Mouse (Mus musculus) spleen, adult 18-20 months (tissue): ENCODE results near the gene Ambn.
"Not testable (repeated sequence)": the region's sequence is repeated elsewhere in the genome, so short reads cannot be mapped to it uniquely, and the experiment has no call there.

ENCODE experiments used
- DNase-seq, 2 experiments: peaks; one replicate each; pipeline ENCODE4 v3.0.0; 2022; ENCODE audit warnings: mixed read lengths in 2 of 2

Gene Ambn

DNA sequence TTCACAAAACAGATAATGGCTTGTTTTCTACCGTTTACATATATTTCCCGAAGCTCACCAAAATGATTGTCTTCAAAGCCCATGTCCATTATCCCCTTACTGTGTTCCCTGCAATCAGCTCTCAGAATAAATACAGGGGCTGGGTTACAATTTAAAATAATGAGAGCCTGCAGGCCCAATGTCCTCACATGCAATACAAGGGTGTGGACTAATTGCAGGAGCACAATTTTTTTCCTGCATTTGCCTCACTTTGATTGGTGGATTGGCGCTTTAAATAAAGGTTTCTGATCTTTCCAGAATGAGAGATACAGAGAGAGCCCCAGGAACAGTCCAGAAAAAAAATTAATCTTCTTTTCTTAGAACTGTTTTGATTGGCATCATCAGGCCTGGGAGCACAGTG lies at the start of gene Ambn:
Gene Ambn, plus strand, starts transcription at position 301 of the 400 bp plus-strand sequence.
- no peak for DNase-seq

DNA sequence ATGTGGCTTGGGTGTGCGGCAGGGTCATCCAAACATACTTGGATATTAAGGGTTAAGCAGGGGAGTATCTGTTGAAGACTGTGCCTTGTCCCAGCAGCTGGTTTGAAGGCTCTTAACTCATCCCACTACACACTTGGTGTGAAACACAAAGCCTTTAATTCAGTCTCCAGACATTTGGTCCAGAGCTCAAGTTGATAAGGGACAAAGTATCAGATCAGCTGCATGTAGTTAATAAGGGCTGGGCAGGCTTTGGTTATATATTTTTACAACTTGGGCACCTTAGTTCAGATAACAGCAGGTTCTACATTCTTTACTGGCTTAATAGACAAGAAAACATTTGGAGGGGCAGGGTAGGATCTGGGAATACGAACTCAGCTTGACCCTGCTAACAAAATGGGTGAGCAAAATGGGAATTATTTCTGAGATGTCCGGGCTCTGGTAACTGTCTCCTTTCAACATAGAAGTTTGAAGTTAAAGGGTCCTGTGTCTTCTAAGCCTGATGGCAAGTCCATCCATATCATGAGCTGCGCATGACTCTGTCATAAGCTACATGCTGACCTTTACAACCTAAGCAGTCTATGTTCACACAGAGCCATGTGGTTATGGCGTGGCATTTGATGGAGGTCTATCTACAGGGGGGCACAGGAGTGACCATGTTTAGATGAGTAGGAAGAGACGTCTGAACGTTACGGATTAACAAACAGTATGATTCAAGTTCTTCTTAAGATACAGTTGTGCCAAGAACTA lies 35.3 kb upstream of the Ambn start:
- no peak for DNase-seq

DNA sequence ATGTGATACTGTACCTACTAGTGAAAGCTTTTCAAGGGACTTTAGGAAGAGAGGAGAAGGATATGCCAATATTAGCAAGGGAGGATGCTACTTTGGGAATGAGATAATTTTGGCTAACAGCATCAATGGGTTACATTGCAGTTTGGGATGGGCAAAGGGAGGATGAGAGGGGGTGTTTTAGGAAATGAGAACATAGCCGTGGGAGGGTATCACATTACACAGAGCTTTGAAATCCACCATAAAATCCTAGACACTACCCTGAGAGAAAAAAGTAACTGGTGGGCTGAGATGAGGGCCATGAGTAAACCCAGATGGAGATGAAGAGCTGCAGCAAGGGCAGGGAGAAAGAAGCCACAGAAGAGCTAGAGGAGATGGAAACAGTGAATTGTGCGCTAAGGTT lies 30.9 kb upstream of the Ambn start:
- DNase-seq = not testable (repeated sequence)

DNA sequence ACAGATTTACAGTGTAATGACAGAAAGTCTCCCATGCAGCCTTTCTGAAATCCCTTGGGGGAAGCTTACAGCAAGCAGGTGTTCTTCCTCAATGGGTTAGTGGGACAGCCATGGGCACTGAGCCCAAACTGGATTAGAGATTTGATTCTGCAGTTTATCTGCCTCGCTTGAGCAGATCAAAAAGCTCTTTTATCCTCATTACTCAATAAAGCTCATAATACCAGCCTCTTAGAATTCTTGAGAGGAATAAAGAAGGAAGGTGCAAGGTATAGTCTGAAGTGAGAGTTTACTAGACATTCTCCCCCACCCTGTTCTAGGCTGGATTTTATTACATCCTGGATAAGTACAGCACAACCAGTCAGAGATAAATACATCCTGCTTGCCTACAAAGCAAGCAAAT lies 29.0 kb upstream of the Ambn start:
- no peak for DNase-seq

DNA sequence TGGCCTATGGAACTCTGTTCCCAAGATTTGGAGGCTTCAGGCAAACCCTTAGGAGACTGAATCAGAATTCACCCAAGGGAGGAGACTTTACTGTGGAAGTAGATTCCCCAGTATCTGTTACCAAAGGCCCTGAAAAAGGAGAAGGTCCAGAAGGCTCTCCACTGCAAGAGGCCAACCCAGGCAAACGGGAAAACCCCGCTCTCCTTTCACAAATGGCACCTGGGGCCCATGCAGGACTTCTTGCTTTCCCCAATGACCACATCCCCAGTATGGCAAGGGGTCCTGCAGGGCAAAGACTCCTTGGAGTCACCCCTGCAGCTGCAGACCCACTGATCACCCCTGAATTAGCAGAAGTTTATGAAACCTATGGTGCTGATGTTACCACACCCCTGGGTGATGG lies 11.7 kb downstream of the Ambn start:
- no peak for DNase-seq

DNA sequence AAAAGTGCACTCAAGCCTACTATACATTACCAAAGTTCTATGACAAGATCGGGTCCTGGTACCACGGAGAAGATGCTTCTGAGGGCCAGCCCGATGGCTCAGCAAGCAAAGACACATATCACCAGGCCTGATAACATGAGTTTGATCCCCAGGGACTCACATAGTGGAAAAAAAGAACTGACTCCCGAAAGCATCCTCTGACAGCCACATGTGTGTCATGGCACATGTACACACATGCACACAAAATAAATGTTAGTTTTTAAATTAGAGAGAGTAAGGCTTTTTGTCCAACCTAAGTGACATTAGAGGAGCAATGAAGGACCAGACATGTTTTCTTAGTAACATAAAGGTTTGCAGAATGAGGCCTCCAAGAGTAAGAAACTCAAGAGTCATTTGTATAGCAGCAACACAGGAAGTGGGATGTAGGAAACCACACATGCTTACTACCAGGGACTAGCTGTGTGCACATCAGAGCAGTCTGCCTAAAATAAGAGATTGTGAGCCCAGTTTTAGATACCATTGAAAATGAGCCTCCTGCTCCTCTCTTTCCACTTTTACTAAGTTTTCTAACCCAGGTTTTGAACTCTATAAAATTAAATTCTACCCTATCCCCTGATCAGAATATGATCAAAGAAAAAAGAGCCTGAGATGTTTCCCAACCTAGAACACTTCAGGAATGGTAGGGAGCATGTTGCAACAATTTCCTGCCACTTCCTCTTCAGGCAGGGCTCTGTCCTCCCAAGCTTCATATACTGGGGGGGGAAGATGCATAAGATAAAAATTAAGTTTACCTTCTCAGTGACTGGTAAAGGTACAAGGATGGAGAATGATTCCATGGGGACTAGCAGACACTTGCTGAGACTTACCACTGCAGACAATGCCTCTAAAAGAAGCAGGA lies 13.3 kb downstream of the Ambn start:
- no peak for DNase-seq

DNA sequence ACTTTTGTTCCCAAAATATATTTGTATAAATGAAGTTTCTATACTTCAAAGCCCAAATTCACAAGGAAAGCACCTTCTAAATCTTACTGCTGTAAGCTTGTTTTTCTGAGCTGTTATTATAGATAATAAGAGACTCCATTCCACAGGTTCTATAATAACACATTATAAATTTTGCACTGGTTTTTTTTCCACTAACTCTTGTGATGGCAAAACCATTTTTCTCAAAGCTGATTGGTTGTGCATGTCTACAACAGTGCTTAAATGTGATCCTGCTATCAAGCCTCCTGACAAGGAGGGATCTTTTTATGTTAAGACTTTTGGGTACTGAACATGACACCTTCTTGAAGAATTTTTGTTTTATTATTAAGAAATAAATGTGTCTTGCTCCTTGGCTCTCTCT lies 31.9 kb downstream of the Ambn start, which contains the start of gene Enam:
Gene Enam, plus strand, starts transcription at position 301 of the 400 bp plus-strand sequence.
- DNase-seq = no peak

DNA sequence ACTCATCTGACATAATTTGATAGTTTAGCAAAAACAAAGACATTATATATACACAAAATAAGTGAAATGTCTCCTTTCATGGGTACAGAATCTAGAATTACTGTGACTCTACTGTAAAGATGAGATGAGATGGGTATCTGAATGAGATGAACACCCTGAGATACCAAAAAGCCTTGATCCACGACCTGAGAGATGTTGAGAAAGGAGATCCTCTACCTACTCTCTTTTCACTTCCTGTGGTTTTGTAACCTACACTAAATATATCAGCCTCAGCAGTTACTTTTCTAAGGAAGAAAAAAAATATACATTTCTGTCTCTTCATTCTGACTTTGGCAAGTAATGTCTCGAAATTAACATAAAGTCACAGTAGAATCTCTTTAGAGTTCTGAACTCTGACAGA lies 33.2 kb downstream of the Ambn start:
- no peak for DNase-seq

DNA sequence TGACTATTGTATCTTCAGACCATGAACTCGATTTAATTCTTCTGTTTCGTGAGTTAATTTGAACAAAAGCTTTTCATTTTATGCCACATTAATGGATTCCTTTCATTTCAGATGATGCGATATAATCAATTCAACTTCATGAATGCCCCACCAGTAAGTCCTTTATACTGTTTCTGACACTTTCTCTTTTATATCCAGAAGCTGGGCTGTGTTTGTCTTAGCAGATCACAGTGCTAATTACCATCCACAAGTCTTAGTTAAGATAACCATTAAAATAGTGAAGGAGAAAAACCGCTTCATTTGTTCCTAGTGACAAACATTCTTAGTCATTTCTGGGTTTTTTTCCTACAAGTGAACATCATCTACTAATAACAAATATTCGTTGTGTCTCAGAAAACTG lies 35.3 kb downstream of the Ambn start:
- no peak for DNase-seq

DNA sequence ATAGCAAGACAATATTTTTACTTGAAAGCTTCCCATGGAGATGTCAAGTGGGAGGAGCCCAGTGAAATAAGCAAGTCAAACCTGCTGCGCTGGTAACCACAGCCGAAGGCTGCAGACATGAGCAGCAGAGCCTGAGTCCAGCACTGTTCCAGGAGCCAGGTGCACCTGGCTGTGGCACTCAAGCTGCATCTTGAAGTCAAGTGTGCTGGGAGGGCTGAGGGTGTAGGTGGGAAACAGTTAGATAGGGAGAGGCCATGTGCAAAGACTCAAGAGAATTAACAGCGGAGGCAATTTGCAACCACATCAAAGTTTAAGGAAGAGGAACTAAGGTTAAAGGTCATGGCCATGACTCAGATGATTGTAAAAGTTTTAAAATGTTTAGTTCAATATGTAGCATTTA lies 44.0 kb downstream of the Ambn start:
- peak in 1 of 2 experiments; percentile 5 for DNase-seq

DNA sequence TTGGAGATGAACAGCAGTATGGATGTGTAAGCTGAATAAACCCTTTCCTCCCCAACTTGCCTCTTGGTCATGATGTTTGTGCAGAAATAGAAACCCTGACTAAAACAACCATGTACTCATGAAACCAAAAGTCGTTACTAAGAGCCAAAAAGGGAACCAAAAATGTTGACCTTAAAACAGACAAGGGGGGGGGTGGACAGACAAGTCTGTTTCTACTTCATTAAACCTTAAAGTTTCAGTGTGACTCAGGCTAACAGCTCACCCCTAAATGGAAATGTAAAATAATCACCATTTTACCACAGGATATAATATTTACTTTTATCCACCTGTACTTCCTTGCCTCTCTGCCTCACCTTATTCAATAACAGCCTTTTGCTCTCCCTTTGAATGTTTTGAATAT lies 52.8 kb downstream of the Ambn start:
- DNase-seq = no peak

DNA sequence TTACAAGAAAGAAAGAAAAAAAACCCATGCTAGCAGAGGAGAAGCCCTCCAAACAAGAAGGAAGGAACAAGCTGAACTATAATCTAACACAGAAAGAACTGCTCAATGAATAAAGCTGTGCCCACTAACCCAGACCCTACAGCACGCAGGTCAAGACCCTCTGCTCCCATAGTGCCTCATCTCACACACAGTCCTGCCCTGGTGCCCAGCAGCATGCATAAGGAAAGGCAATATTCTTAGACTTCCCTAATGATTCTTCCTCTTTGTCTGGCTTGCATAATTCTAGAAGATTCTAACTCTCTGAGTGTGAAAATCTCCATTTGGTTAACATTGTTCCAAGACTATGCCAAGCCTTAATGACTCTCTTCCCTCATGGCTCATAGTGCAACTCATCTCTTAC lies 53.2 kb downstream of the Ambn start:
- DNase-seq = no peak
